Mouse (Mus musculus) frontal cortex, adult 2 months (tissue): ENCODE data around the gene Actg1. TPM values are rescaled to one million over a fixed set of nuclear protein-coding genes. Genes with fewer than 3 reads are reported as not detected.
"Not testable (repeated sequence)": the region's sequence is repeated elsewhere in the genome, so short reads cannot be mapped to it uniquely, and the experiment has no call there.

Source experiments
- DNase-seq, 2 experiments: peaks; one replicate each; pipeline ENCODE4 v3.0.0; 2022; ENCODE audit warnings: low spot score in 1 of 2; ENCODE audit errors: extremely low spot score in 1 of 2
- polyA plus RNA-seq: library from polyadenylated mRNA; depleted of rRNA; stranded (reverse); fragments of >200 nt; gene quantifications from 2 replicates; pipeline ENCODE4 v1.2.3, GENCODE M21; 2012

The Actg1 gene
- polyA plus RNA-seq, 1 experiment = 1,138 TPM

GRCm38 (mm10) chr11:120347301-120347700 lies 1.0 kb downstream of the Actg1 start:
- DNase-seq = no peak

DNA sequence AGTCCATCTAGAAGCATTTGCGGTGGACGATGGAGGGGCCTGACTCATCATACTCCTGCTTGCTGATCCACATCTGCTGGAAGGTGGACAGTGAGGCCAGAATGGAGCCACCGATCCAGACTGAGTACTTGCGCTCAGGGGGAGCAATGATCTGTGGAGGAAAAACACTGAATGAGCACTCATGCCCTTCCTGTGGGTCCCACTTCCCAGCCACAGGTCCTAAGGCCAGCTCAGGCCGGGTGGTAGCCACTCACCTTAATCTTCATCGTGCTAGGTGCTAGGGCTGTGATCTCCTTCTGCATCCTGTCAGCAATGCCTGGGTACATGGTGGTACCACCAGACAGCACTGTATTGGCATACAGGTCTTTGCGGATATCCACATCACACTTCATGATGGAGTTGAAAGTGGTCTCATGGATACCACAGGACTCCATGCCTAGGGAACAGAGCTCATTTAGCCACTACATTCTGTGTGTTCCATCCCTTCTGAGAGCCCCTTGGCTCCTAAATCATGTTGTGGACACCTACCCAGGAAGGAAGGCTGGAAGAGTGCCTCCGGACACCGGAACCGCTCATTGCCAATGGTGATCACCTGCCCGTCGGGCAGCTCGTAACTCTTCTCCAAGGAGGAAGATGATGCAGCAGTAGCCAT lies 1.8 kb downstream of the Actg1 start:
- not testable (repeated sequence) for DNase-seq

DNA sequence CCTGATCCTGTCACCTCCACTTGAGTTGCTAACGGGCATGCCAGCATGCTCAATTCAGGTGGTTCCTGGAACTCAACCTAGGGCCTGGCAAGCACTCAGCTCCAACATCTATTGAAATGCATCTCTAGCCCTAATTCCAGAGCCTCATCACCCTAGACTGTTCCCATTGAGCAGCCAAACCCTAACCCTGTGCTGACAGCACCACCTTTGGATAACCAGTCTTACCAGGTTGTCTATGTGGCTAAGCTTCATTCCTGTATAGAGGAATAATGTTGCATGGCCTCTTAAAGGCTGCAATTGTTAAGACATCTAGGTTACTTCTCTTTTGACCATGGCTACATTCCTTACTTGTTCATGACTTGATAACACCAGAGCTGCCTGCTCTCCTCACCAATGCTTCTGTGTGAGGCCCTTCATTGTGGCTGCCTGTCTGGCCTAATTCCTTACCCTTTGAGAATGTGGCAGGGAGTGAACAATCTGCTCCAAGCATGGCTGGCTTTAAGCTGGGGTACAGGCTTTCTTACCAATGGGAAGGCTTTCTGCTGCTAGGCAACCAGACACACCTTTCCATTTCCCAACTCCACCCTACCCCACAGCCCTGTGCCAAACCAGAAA lies 3.2 kb downstream of the Actg1 start:
- no peak for DNase-seq

GRCm38 (mm10) chr11:120344310-120344920 lies 3.9 kb downstream of the Actg1 start:
- no peak for DNase-seq

GRCm38 (mm10) chr11:120343519-120344309 lies 4.6 kb downstream of the Actg1 start:
- DNase-seq = no peak

- DNase-seq = no peak
These were observed 5.6 kb downstream of the Actg1 start for GRCm38 (mm10) chr11:120342656-120343160.

DNA sequence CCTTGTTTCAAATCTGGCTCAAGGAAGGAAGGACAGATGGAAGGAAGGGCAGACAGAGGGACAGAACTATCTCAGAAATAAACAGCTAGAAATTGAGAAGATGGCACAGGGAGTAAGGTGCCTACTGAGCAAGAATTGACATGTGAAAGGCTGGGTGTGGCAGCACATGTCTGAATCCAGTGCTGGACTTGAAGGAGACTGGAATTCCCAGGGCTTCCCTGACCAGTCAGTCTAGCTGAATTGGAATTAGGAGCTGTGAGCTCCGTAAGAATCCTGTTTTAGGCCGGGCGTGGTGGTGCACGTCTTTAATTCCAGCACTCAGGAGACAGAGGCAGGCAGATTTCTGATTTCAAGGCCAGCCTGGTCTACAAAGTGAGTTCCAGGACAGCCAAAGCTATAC lies 6.7 kb downstream of the Actg1 start:
- no peak for DNase-seq

DNA sequence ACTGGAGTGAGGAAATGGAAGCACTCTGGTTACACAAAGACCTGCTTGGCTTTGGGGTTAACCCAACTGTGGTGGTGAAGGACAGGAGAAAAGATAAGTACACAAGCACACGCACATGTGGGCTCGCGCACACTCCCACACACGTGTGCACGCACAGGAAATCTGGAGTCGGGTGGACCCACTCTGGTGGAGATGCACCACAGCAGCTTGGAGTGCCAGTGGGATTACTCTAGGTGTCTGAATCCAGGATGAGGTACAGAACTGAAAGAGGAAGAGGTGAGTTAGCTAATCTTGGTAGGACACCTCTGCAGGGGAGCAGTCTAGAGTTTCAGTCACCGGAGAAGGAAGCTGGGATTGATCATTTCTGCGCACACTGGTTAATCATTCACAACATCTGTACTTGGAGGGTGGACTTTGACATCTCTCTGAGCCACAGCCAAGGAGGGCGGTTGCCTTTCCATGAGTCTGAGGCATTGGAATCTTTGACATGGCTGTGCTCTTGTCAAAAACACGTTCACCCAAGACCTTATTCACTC lies 8.3 kb downstream of the Actg1 start:
- DNase-seq = no peak

- no peak for DNase-seq
These were observed 9.6 kb downstream of the Actg1 start for GRCm38 (mm10) chr11:120338786-120339185.

DNA sequence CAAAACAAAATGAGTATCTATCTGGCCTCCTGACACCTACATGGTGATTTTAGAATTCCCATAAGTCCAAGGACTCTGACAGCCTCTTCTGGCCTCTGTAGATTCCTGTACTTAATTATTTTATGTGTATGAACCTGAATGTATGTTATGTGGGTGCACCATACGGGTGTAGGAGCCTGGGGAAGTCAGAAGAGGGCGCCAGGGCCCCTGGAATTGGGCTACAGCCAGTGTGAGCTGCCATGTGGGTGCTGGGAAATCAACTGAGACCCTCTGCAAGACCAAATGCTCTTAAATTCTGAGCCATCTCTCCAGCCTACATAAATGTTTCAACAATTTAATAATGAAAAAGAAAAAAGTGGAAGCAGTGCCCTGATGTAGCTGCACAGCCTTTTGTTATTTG lies 10.9 kb downstream of the Actg1 start:
- DNase-seq = no peak

- DNase-seq = no peak
These were observed 12.8 kb downstream of the Actg1 start for GRCm38 (mm10) chr11:120335431-120336021.

DNA sequence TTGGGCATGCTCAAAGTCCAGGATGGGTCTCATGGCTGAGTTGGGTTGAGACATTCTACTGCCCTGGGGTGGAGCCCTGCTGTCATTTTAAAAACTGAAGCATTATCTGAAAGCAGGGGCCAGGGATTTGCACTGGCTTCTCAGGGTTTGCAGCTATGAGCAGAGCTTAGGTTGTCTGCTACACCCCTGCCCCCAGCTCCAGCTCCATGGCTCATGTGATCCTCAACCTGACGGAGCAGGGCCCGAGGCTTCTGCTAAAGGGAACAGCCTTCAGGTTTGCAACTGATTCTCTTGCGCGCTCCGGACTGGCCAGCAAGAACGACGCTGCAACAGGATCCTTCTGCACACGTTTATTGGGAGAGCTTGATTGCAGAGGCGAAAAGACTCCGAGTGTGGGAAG lies 28.2 kb downstream of the Actg1 start:
- no peak for DNase-seq

GRCm38 (mm10) chr11:120319310-120319709 lies 29.0 kb downstream of the Actg1 start:
- no peak for DNase-seq

- no peak for DNase-seq
These were observed 30.9 kb downstream of the Actg1 start for GRCm38 (mm10) chr11:120317456-120317855.

DNA sequence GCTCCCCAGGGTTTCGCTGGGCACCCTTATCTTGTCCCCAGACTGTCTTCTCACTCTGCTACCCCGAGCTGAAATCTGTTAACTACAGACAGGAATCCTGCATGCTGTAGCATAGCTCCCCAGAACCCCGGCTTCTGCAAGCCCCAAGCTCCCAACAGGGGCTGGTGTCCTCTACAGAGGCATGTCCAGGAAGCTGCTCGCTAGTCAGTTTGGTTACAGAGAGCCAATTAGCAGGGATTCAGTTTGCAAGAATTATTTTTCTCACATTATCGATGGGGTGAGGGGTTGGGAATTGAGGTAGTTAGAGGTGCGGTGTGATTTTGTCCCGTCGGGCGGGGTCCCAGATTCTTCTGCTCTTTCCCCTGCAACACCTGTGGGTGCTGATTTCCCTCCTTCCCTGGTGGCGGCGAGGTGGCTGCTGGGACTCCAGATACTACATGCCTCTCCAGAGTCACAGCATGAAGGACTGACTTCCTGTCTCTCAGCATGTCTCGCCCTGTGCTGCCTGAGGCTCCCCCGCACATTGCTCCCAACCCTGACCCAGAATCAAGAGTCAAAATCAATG lies 31.6 kb downstream of the Actg1 start:
- DNase-seq = no peak

DNA sequence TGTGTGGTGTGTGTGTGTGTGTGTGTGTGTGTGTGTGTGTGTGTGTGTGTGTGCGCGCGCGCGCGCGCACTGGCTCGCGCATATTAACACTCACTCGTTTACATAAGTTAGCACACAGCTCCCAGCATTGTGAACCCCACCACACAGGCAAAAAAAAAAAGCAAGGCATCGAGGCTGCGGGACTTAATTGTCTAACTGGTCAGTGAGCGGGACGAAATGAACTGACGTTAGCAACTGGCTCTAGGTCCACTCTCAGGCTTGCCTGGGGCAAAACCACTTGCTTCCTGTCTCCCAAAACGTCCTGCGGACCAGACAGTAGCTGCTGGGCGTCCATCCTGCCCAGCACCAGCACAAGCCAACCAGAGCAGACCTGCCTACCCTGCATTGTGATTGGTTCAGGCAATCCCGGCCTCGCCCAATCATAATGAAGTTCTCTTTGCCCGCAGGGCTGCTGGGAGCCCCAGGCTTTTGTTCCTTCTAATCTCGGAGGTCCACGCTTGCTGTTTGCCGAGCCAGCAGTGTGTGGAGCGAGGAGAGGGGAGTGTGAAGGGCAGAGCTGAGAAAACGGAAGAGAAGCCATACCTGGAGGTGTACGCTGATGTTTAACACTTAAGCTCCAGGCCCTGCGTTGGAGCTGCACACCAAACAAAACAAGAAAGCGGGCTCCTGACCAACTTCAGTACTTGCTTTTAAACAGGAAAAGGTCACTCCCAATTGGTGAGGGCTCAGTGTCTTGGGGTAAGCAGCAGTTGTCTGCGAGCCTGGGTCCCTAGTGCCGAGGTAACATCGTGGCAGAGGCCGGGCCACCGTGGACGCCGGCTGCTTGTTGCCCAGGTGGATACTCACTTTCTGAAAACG lies 32.3 kb downstream of the Actg1 start:
- peak; percentile 94 to 96 for DNase-seq

- DNase-seq = peak in 1 of 2 experiments; percentile 65
These were observed 33.0 kb downstream of the Actg1 start for GRCm38 (mm10) chr11:120315416-120315761.

GRCm38 (mm10) chr11:120314721-120315415 lies 33.5 kb downstream of the Actg1 start:
- DNase-seq = no peak
